8 mouse cellular contexts compared by ENCODE assay signal in genomic region chr5:125107011-125107651, GRCm38 (mm10).
DNase-seq lines count a peak whose midpoint lies in the region; ATAC-seq and TF ChIP-seq lines count a peak whose summit lies in the region.

No protein-coding gene starts in this region.

- no peaks in the 10 kb centered on the region for H3K27me3 ChIP-seq in hindbrain, embryonic 10.5 days (ENCODE audit: insufficient read depth, poor library complexity, severe bottlenecking)
- H3K27me3 ChIP-seq in hindbrain, embryonic 16.5 days (replicated peaks; ENCODE audit: control insufficient read depth, insufficient read depth, low read length) = no peaks in the 10 kb centered on the region
- H3K27me3 ChIP-seq in myocyte (ENCODE audit: control insufficient read depth, insufficient read depth, insufficient read length) = no peaks in the 10 kb centered on the region

- H3K9me3 ChIP-seq in hindbrain, embryonic 10.5 days = no peaks in the 10 kb centered on the region
- no peaks in the 10 kb centered on the region for H3K9me3 ChIP-seq in hindbrain, embryonic 16.5 days (ENCODE audit: control insufficient read depth, low read length)

- intact Hi-C loops in left cerebral cortex, postnatal 14 days (cut with DNase I) = no loop called here

- H3K36me3 ChIP-seq in hindbrain, embryonic 10.5 days = peaks cover 94% of the 10 kb centered on the region
- peaks cover 21% of the 10 kb centered on the region for H3K36me3 ChIP-seq in hindbrain, embryonic 16.5 days (ENCODE audit: control insufficient read depth, insufficient read depth, low read length)
- peaks cover 23% of the 10 kb centered on the region for H3K36me3 ChIP-seq in myocyte (ENCODE audit: control insufficient read depth, insufficient read depth)

- H3ac ChIP-seq in myocyte (ENCODE audit: control insufficient read depth, insufficient read length) = no peak overlapping the region

- H3K4me3 ChIP-seq in hindbrain, embryonic 10.5 days = no peak overlapping the region
- H3K4me3 ChIP-seq in hindbrain, embryonic 16.5 days (ENCODE audit: low read length) = no peak overlapping the region
- H3K4me3 ChIP-seq in myocyte = no peak overlapping the region

- no peak overlapping the region for H3K4me2 ChIP-seq in hindbrain, embryonic 16.5 days (ENCODE audit: low read length)
- peak overlapping the region; percentile 43 for H3K4me2 ChIP-seq in myocyte (ENCODE audit: low read depth)

- peaks cover 56% of the 10 kb centered on the region for H3K4me1 ChIP-seq in hindbrain, embryonic 10.5 days (replicated peaks)
- peaks cover 38% of the 10 kb centered on the region for H3K4me1 ChIP-seq in hindbrain, embryonic 16.5 days (ENCODE audit: control insufficient read depth, insufficient read depth, low read depth, low read length)

- H3K79me2 ChIP-seq in myocyte (ENCODE audit: control insufficient read depth, insufficient read depth) = peaks cover 21% of the 10 kb centered on the region

- DNase-seq in hindbrain, embryonic 10.5 days (ENCODE audit: low spot score) = peak; percentile 64
- DNase-seq in ZHBTc4 (ENCODE audit: low read depth, low spot score) = peak; percentile 94
- DNase-seq in hindlimb bud, embryonic 11.5 days (ENCODE audit: extremely low spot score, low read depth, low spot score) = peak; percentile 31
- DNase-seq in left cerebral cortex, postnatal 14 days (ENCODE audit: low spot score in 2 of 2) = peak; percentile 61 to 70
- peak; percentile 22 for DNase-seq in testis, postnatal 14 days (ENCODE audit: low spot score)

- WGBS in hindbrain, embryonic 10.5 days = 70% methylated on average over 11 of the region's 11 CpGs
- 53% methylated on average over 11 of the region's 11 CpGs for WGBS in hindbrain, embryonic 16.5 days

- ATAC-seq in hindbrain, embryonic 16.5 days = no peak
- ATAC-seq in common myeloid progenitor, adult 5-6 weeks (replicated peaks; ENCODE audit: low read depth, poor library complexity, severe bottlenecking) = 0 out of 2 replicates have a peak, but pooled peaks have one; percentile 23

- no peak for TF ChIP-seq POLR2A in myocyte (IDR thresholded peaks at IDR 0.05; ENCODE audit: insufficient read length, low read depth)

- H3K9ac ChIP-seq in hindbrain, embryonic 16.5 days (ENCODE audit: low read depth, low read length) = no peak overlapping the region

- H3K27ac ChIP-seq in hindbrain, embryonic 10.5 days = no peak overlapping the region
- H3K27ac ChIP-seq in hindbrain, embryonic 16.5 days (ENCODE audit: low read depth, low read length) = no peak overlapping the region

TF ChIP-seq in myocyte, 11 proteins besides CTCF, POLR2A, EP300 and RAD21:
- TF ChIP-seq POLR2AphosphoS2 (IDR thresholded peaks at IDR 0.05; ENCODE audit: insufficient read length, low read depth) = no peak
- TF ChIP-seq MYOD1 (IDR thresholded peaks at IDR 0.05; ENCODE audit: control insufficient read depth in 1 of 3, insufficient read length in 2 of 3, low read depth in 2 of 3) = no peak
- no peak for TF ChIP-seq TCF12 (IDR thresholded peaks at IDR 0.05; ENCODE audit: insufficient read depth, poor library complexity, severe bottlenecking)
- no peak for TF ChIP-seq REST (IDR thresholded peaks at IDR 0.05; ENCODE audit: insufficient read depth, insufficient read length)
TF ChIP-seq in myocyte: peak in this region for 0.

Comparison
In these comparisons a context has a peak if more than half of its experiments do, and no peak if none do; other contexts are left out.
1. DNase-seq: peak in every context shown above with its lines; median percentile 94 in ZHBTc4; 66 in left cerebral cortex, postnatal 14 days; 64 in hindbrain, embryonic 10.5 days; 31 in hindlimb bud, embryonic 11.5 days; 22 in testis, postnatal 14 days.